Mouse (Mus musculus): Measurements from ENCODE around the gene Sub1. TPM values are rescaled to one million over a fixed set of nuclear protein-coding genes. Genes with fewer than 3 reads are reported as not detected.

The Sub1 gene
- total and polyA plus RNA-seq, 2 experiments from 2014 or later: 187 to 618 TPM

- Histone ChIP-seq H3K4me2 (ENCODE audit: low read depth) (no peak overlapping the region), H3K9ac (no peak overlapping the region), H3K9me3 (ENCODE audit: low read length) (no peaks in the 10 kb centered on the region), H3K27ac (ENCODE audit: low read depth, low read length) (no peak overlapping the region), H3K27me3 (ENCODE audit: insufficient read depth, low read length) (no peaks in the 10 kb centered on the region), H3K4me1 (ENCODE audit: insufficient read depth) (no peaks in the 10 kb centered on the region), H3K4me3 (ENCODE audit: low read depth, low read length) (no peak overlapping the region), H3K36me3 (ENCODE audit: insufficient read depth) (no peaks in the 10 kb centered on the region)
- no peak for DNase-seq
- TF ChIP-seq CTCF (IDR thresholded peaks at IDR 0.05; ENCODE audit: low read depth): no peak
- no peak for ATAC-seq
- WGBS: 49% methylated on average over 4 of the region's 4 CpGs
Measured at GRCm38 (mm10) chr15:11954190-11954589, 42.6 kb downstream of the Sub1 start.

GRCm38 (mm10) chr15:11952159-11952558 lies 44.6 kb downstream of the Sub1 start:
- TF ChIP-seq CTCF (IDR thresholded peaks at IDR 0.05; ENCODE audit: low read depth): no peak
- no peak overlapping the region for H3K4me3 ChIP-seq (ENCODE audit: low read depth, low read length)
- H3K9ac ChIP-seq: no peak overlapping the region
- DNase-seq: no peak
- H3K27me3 ChIP-seq (ENCODE audit: insufficient read depth, low read length): no peaks in the 10 kb centered on the region
- no peak overlapping the region for H3K27ac ChIP-seq (ENCODE audit: low read depth, low read length)
- WGBS: 86% methylated on average over 3 of the region's 3 CpGs
- H3K4me2 ChIP-seq (ENCODE audit: low read depth): no peak overlapping the region
- H3K9me3 ChIP-seq (ENCODE audit: low read length): no peaks in the 10 kb centered on the region
- H3K4me1 ChIP-seq (ENCODE audit: insufficient read depth): no peaks in the 10 kb centered on the region
- H3K36me3 ChIP-seq (ENCODE audit: insufficient read depth): no peaks in the 10 kb centered on the region
- no peak for ATAC-seq

GRCm38 (mm10) chr15:11951181-11951580 lies 45.6 kb downstream of the Sub1 start:
- H3K4me1 ChIP-seq (ENCODE audit: insufficient read depth): no peaks in the 10 kb centered on the region
- H3K4me3 ChIP-seq (ENCODE audit: low read depth, low read length): no peak overlapping the region
- no peak overlapping the region for H3K27ac ChIP-seq (ENCODE audit: low read depth, low read length)
- WGBS: 98% methylated on average over 7 of the region's 7 CpGs
- H3K36me3 ChIP-seq (ENCODE audit: insufficient read depth): no peaks in the 10 kb centered on the region
- no peaks in the 10 kb centered on the region for H3K9me3 ChIP-seq (ENCODE audit: low read length)
- no peak for TF ChIP-seq CTCF (IDR thresholded peaks at IDR 0.05; ENCODE audit: low read depth)
- ATAC-seq: no peak
- no peak overlapping the region for H3K9ac ChIP-seq
- no peaks in the 10 kb centered on the region for H3K27me3 ChIP-seq (ENCODE audit: insufficient read depth, low read length)
- H3K4me2 ChIP-seq (ENCODE audit: low read depth): no peak overlapping the region
- DNase-seq: no peak

GRCm38 (mm10) chr15:11950144-11950543 lies 46.6 kb downstream of the Sub1 start:
- Histone ChIP-seq H3K27ac (ENCODE audit: low read depth, low read length) (no peak overlapping the region), H3K36me3 (ENCODE audit: insufficient read depth) (no peaks in the 10 kb centered on the region), H3K4me1 (ENCODE audit: insufficient read depth) (no peaks in the 10 kb centered on the region), H3K4me3 (ENCODE audit: low read depth, low read length) (no peak overlapping the region), H3K9ac (no peak overlapping the region), H3K9me3 (ENCODE audit: low read length) (no peaks in the 10 kb centered on the region), H3K27me3 (ENCODE audit: insufficient read depth, low read length) (no peaks in the 10 kb centered on the region), H3K4me2 (ENCODE audit: low read depth) (no peak overlapping the region)
- no peak for TF ChIP-seq CTCF (IDR thresholded peaks at IDR 0.05; ENCODE audit: low read depth)
- ATAC-seq (no peak), DNase-seq (no peak)
- whole genome bisulfite sequencing: 93% methylated on average over 10 of the region's 10 CpGs

GRCm38 (mm10) chr15:11949490-11949889 lies 47.3 kb downstream of the Sub1 start:
- Histone ChIP-seq H3K9me3 (ENCODE audit: low read length) (no peaks in the 10 kb centered on the region), H3K4me2 (ENCODE audit: low read depth) (no peak overlapping the region), H3K27ac (ENCODE audit: low read depth, low read length) (no peak overlapping the region), H3K9ac (no peak overlapping the region), H3K4me3 (ENCODE audit: low read depth, low read length) (no peak overlapping the region), H3K36me3 (ENCODE audit: insufficient read depth) (no peaks in the 10 kb centered on the region), H3K4me1 (ENCODE audit: insufficient read depth) (no peaks in the 10 kb centered on the region), H3K27me3 (ENCODE audit: insufficient read depth, low read length) (no peaks in the 10 kb centered on the region)
- WGBS: 87% methylated on average over 3 of the region's 3 CpGs
- no peak for TF ChIP-seq CTCF (IDR thresholded peaks at IDR 0.05; ENCODE audit: low read depth)
- ATAC-seq (no peak), DNase-seq (no peak)

- ATAC-seq: peak; percentile 66; the same call in 1 of the 2 replicates
Measured at GRCm38 (mm10) chr15:11940855-11941254, 55.9 kb downstream of the Sub1 start.

More at GRCm38 (mm10) chr15:11940855-11941254, 55.9 kb downstream of the Sub1 start:
- no peaks in the 10 kb centered on the region for H3K9me3 ChIP-seq (ENCODE audit: low read length)
- H3K4me2 ChIP-seq (ENCODE audit: low read depth): no peak overlapping the region
- TF ChIP-seq CTCF (IDR thresholded peaks at IDR 0.05; ENCODE audit: low read depth): no peak
- peak; percentile 9 for DNase-seq
- no peak overlapping the region for H3K9ac ChIP-seq
- H3K27me3 ChIP-seq (ENCODE audit: insufficient read depth, low read length): no peaks in the 10 kb centered on the region
- no peak overlapping the region for H3K4me3 ChIP-seq (ENCODE audit: low read depth, low read length)
- WGBS: 31% methylated on average over 5 of the region's 5 CpGs
- no peaks in the 10 kb centered on the region for H3K4me1 ChIP-seq (ENCODE audit: insufficient read depth)
- no peak overlapping the region for H3K27ac ChIP-seq (ENCODE audit: low read depth, low read length)
- H3K36me3 ChIP-seq (ENCODE audit: insufficient read depth): no peaks in the 10 kb centered on the region

Other genes starting within 250 kb of the Sub1 start
- gene Npr3, start 89.7 kb downstream of the Sub1 start, total RNA-seq (2014; rRNA removed): 5.6 and 5.9 TPM in 2 replicates
- gene Npr3, start 89.7 kb downstream of the Sub1 start, polyA plus RNA-seq (2015; fragmentation: Nextera tagmentation; extraction: Ambion mirVana): 0.93 and 1.6 TPM in 2 replicates
- 143 and 212 TPM in 2 replicates for gene Zfr, start 120.8 kb upstream of the Sub1 start, total RNA-seq (2014; rRNA removed)
- gene Zfr, start 120.8 kb upstream of the Sub1 start, polyA plus RNA-seq (2015; fragmentation: Nextera tagmentation; extraction: Ambion mirVana): 132 and 175 TPM in 2 replicates
- 10.0 and 13.1 TPM in 2 replicates for gene Mtmr12, start 208.0 kb upstream of the Sub1 start, total RNA-seq (2014; rRNA removed)
- 4.3 and 5.5 TPM in 2 replicates for gene Mtmr12, start 208.0 kb upstream of the Sub1 start, polyA plus RNA-seq (2015; fragmentation: Nextera tagmentation; extraction: Ambion mirVana)

Measured in forebrain, postnatal 0 days (tissue).